Mouse (Mus musculus) adrenal gland, adult 8-10 months (tissue): ENCODE measurements at regions not wholly inside any gene's neighbourhood (a gene's known extent, or its start where the extent isn't known, plus 50 kb on each side); places are given as distances from the start of the nearest gene placed in this dataset.

Experiments used
- DNase-seq: peaks from one replicate; pipeline ENCODE4 v3.0.0; 2022

GRCm38 (mm10) chr2:174848981-174849681 lies 88.7 kb downstream of the Edn3 start:
- DNase-seq, result no peak

- no peak for DNase-seq
Observed at GRCm38 (mm10) chr2:174850860-174851259, 90.4 kb downstream of the Edn3 start.

GRCm38 (mm10) chr2:174851525-174852330 lies 91.3 kb downstream of the Edn3 start:
- DNase-seq, result peak; percentile 37

GRCm38 (mm10) chr2:174853786-174854185 lies 93.4 kb downstream of the Edn3 start:
- peak; percentile 47 for DNase-seq

GRCm38 (mm10) chr2:174855548-174855947 lies 95.1 kb downstream of the Edn3 start:
- DNase-seq, result no peak

- no peak for DNase-seq
Observed at GRCm38 (mm10) chr2:174856135-174856534, 95.7 kb downstream of the Edn3 start.

- peak; percentile 63 for DNase-seq
Observed at GRCm38 (mm10) chr2:174858011-174858834, 97.8 kb downstream of the Edn3 start.

GRCm38 (mm10) chr2:174858835-174859215 lies 98.4 kb downstream of the Edn3 start:
- no peak for DNase-seq

- no peak for DNase-seq
Observed at GRCm38 (mm10) chr2:174859533-174859932, 99.1 kb downstream of the Edn3 start.

GRCm38 (mm10) chr2:174864657-174865056 lies 104.2 kb downstream of the Edn3 start:
- DNase-seq, result no peak

- no peak for DNase-seq
Observed at GRCm38 (mm10) chr2:174866546-174866945, 106.1 kb downstream of the Edn3 start.

- no peak for DNase-seq
Observed at GRCm38 (mm10) chr2:174867397-174867796, 107.0 kb downstream of the Edn3 start.

GRCm38 (mm10) chr2:174868186-174868585 lies 107.8 kb downstream of the Edn3 start:
- no peak for DNase-seq

- no peak for DNase-seq
Observed at GRCm38 (mm10) chr2:174868743-174869369, 108.4 kb downstream of the Edn3 start.

GRCm38 (mm10) chr2:174870284-174870683 lies 109.9 kb downstream of the Edn3 start:
- DNase-seq, result no peak

GRCm38 (mm10) chr2:174871225-174871624 lies 110.8 kb downstream of the Edn3 start:
- DNase-seq, result no peak

- DNase-seq, result no peak
Observed at GRCm38 (mm10) chr2:174871844-174872243, 111.4 kb downstream of the Edn3 start.

- DNase-seq, result no peak
Observed at GRCm38 (mm10) chr2:174876886-174877285, 116.5 kb downstream of the Edn3 start.

- DNase-seq, result no peak
Observed at GRCm38 (mm10) chr2:174878979-174879378, 118.6 kb downstream of the Edn3 start.

GRCm38 (mm10) chr2:174880659-174881058 lies 120.2 kb downstream of the Edn3 start:
- DNase-seq, result no peak

GRCm38 (mm10) chr2:174884232-174885225 lies 124.1 kb downstream of the Edn3 start:
- DNase-seq, result no peak
